Mouse (Mus musculus) liver, embryonic 16.5 days (tissue): ENCODE measurements at regions not wholly inside any gene's neighbourhood (a gene's known extent, or its start where the extent isn't known, plus 50 kb on each side); places are given as distances from the start of the nearest gene placed in this dataset.

Experiments
- ATAC-seq: fragments of 200-750 bp; cut with Nextera tagmentation; 2 replicates; pipeline ENCODE4 v1.8.0; 2017; ENCODE audit warnings: low read depth, mild to moderate bottlenecking, moderate number of reproducible peaks, moderate library complexity
- H3K27ac ChIP-seq: fragments of 300-500 bp; sonication (generic); 2 replicates; pipeline ENCODE4 v1.5.1; 2014; ENCODE audit warnings: mild to moderate bottlenecking, low read length
- H3K27me3 ChIP-seq: fragments of 300-500 bp; sonication (generic); 2 replicates; pipeline ENCODE4 v1.6.1; 2014; ENCODE audit warnings: low read depth, low read length, mixed read lengths; ENCODE audit not compliant: control insufficient read depth, insufficient read depth
- H3K36me3 ChIP-seq: fragments of 300-500 bp; sonication (generic); 2 replicates; pipeline ENCODE4 v1.6.1; 2014; ENCODE audit warnings: mild to moderate bottlenecking; ENCODE audit not compliant: control insufficient read depth, insufficient read depth
- H3K4me1 ChIP-seq: fragments of 300-500 bp; sonication (generic); 2 replicates; pipeline ENCODE4 v1.6.1; 2014; ENCODE audit warnings: low read depth, low read length, mixed read lengths; ENCODE audit not compliant: control insufficient read depth
- H3K4me2 ChIP-seq: fragments of 300-500 bp; sonication (generic); 2 replicates; pipeline ENCODE4 v1.6.1; 2014; ENCODE audit warnings: low read depth, low read length, mixed read lengths
- H3K4me3 ChIP-seq: fragments of 300-500 bp; sonication (generic); 2 replicates; pipeline ENCODE4 v1.5.1; 2014; ENCODE audit warnings: low read depth, mild to moderate bottlenecking, low read length
- H3K9ac ChIP-seq: fragments of 300-500 bp; sonication (generic); 2 replicates; pipeline ENCODE4 v1.6.1; 2014; ENCODE audit warnings: low read depth, low read length
- H3K9me3 ChIP-seq: fragments of 300-500 bp; sonication (generic); replicated peaks from 2 replicates; pipeline ENCODE4 v1.6.1; 2016; ENCODE audit warnings: low read length; ENCODE audit not compliant: control insufficient read depth
- WGBS: fragments of 180-500 bp; shearing (Covaris S2); extraction: QIAGEN DNeasy Blood & Tissue Kit; methylation state at CpG from one replicate; pipeline ENCODE4 v1.1.7; 2014; ENCODE audit not compliant: insufficient replicate concordance; 5-methylcytosine and 5-hydroxymethylcytosine counted together

DNA sequence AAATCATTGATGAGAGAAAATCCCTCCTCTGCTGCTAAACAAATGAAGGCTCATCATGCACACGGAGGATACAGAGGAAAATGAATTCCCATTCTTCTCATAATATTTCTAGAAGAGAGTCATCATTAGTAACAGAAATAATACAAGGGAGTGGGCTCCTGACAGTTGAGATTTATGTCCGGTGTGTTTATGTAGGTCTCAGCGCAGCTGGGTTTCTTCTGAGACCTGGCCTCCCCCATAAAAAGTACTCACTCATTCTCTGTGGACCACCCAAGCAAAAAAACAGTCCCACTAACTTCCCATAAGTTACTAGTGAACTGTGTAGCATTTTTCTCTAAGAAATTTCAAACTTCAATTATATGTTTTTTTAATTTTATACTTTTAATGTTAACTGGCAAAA lies 792.7 kb upstream of the Map3k7 start:
- no peak overlapping the region for H3K4me3 ChIP-seq
- WGBS = 45% methylated on average over 3 of the region's 3 CpGs
- H3K9ac ChIP-seq = no peak overlapping the region
- H3K4me2 ChIP-seq = no peak overlapping the region
- H3K27ac ChIP-seq = no peak overlapping the region
- no peaks in the 10 kb centered on the region for H3K36me3 ChIP-seq
- no peaks in the 10 kb centered on the region for H3K27me3 ChIP-seq
- ATAC-seq = no peak
- H3K9me3 ChIP-seq = no peaks in the 10 kb centered on the region
- H3K4me1 ChIP-seq = no peaks in the 10 kb centered on the region

DNA sequence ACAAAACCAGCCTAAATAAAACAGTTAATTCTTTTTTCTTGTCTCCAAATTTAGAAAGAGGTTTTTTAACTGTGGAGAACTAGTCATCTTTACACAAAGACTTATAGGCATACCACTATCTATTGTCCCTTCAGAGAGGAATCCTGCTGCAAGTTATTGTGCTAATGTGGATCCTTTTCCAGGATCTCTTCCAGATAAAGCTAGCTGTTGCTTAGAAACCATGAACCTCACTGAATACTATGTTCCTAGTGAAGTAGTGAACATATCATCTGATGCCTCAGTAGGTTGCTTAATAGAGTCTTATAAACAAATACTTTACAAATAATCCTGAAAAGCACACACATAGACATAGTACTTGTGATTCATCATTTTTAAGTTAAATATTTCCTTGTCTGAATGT lies 766.0 kb upstream of the Map3k7 start:
- no peaks in the 10 kb centered on the region for H3K27me3 ChIP-seq
- ATAC-seq = no peak
- H3K36me3 ChIP-seq = no peaks in the 10 kb centered on the region
- no peaks in the 10 kb centered on the region for H3K4me1 ChIP-seq
- H3K9ac ChIP-seq = no peak overlapping the region
- no peak overlapping the region for H3K27ac ChIP-seq
- H3K4me2 ChIP-seq = no peak overlapping the region
- H3K9me3 ChIP-seq = no peaks in the 10 kb centered on the region
- no peak overlapping the region for H3K4me3 ChIP-seq

DNA sequence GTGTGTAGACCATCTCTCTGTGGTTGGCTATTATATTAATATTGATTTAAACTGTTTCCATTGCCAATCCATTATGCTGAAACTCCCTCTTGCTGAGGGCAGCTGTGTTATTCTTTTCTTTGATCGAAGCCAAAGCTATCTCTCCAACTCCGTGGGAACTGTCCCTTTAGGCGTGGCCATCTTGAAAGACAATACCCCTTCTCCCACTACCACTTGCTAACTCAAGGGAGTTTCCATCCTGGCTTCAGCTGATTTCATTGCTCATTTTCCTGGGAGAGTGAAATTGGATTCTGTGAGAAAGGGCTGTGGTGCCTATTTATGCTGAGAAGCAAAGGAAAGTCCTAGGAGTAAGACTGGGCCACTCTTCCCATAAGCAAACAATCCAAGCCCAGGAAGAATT lies 760.6 kb upstream of the Map3k7 start:
- Histone ChIP-seq H3K27ac (no peak overlapping the region), H3K4me3 (no peak overlapping the region), H3K27me3 (no peaks in the 10 kb centered on the region), H3K36me3 (no peaks in the 10 kb centered on the region), H3K4me1 (no peaks in the 10 kb centered on the region), H3K9ac (no peak overlapping the region), H3K4me2 (no peak overlapping the region), H3K9me3 (no peaks in the 10 kb centered on the region)
- 46% methylated on average over 3 of the region's 3 CpGs for WGBS
- no peak for ATAC-seq

DNA sequence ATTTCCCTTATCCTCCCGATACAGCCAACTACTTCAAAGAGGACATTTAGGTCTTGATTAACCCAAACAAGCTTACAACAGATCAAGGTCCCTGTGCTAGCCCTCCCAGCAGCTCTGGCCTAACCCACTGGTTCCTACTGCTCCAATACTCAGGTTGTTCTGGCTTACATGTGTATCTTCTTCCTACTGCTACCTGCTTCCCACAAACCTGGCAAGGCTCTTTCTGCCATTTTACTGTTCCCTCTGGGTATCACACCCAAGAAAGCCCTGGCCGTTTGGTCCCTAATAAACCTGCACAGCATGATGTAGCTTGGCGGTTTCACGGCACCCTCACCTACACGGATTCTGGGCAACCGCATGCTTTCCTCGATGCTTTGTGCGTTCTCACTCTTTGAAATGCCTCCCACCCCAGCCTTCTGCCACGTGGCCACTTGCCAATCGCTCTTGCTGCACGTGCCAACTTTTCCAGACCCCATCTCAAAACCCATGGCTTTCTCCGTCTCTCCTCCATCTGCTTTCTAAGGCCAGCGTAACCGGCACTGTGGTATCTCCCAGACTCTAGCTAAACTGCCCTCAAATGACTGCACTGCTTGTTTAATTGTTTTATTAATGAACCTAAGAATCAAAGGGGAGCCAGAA lies 758.4 kb upstream of the Map3k7 start:
- no peaks in the 10 kb centered on the region for H3K27me3 ChIP-seq
- no peaks in the 10 kb centered on the region for H3K4me1 ChIP-seq
- no peak overlapping the region for H3K9ac ChIP-seq
- WGBS = 70% methylated on average over 14 of the region's 14 CpGs
- ATAC-seq = no peak
- no peaks in the 10 kb centered on the region for H3K9me3 ChIP-seq
- no peak overlapping the region for H3K4me2 ChIP-seq
- H3K27ac ChIP-seq = no peak overlapping the region
- no peak overlapping the region for H3K4me3 ChIP-seq
- H3K36me3 ChIP-seq = no peaks in the 10 kb centered on the region

DNA sequence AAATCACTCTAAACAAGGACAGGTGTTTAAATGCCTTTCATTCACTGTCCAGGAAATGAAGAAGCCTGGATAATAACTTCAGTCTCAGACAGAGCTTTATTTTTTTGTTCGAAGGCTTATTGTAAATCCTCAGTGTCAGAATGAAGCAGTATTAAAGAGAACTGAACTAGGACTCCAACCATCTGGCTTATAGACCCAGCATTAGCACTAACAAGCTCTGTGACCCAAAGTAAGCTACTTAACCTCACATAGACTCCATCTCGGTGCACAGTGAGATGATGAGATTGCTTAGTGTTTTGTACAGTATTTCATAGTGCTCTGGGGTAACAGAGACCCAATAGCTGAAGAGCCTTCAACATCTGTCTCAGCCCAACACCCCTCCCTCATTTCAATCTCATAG lies 738.2 kb upstream of the Map3k7 start:
- no peaks in the 10 kb centered on the region for H3K27me3 ChIP-seq
- no peak overlapping the region for H3K27ac ChIP-seq
- WGBS = 46% methylated on average over 2 of the region's 2 CpGs
- no peaks in the 10 kb centered on the region for H3K9me3 ChIP-seq
- no peak overlapping the region for H3K4me3 ChIP-seq
- no peaks in the 10 kb centered on the region for H3K36me3 ChIP-seq
- no peaks in the 10 kb centered on the region for H3K4me1 ChIP-seq
- H3K4me2 ChIP-seq = no peak overlapping the region
- H3K9ac ChIP-seq = no peak overlapping the region
- no peak for ATAC-seq

DNA sequence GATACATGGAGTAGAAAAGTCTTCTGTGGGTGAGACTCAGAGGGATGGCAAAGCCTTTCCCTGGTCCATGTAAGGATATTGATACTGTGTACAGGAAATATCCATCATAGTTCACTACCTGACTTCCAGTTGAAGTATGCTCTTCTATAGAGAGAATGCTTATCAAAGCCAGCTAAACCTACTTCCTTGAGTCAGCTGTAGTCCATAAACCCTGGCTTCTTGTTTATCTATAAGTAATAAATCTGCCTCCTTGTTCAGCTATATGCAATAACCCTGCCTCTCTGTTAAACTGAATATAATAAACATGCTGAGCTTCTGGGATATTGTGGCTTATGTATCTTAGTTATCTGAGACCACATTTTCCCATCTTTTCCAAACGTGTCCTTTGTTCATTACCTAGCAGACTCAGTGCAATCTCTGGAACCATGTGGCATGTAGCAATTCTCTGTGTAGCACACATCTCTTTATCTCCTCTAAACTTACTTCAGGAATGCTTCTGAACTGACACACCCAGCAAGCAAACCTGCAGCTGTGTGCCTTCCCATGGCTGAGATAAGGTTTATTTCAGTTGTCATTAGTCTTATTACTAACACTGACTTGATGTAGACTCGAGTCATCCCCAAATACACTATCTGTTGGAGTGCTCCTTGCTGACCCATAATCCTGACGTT lies 694.9 kb upstream of the Map3k7 start:
- Histone ChIP-seq H3K27me3 (no peaks in the 10 kb centered on the region), H3K27ac (no peak overlapping the region), H3K4me2 (no peak overlapping the region), H3K9ac (no peak overlapping the region), H3K36me3 (no peaks in the 10 kb centered on the region), H3K4me3 (no peak overlapping the region), H3K4me1 (no peaks in the 10 kb centered on the region), H3K9me3 (no peaks in the 10 kb centered on the region)
- ATAC-seq = no peak
- 29% methylated on average over 3 of the region's 3 CpGs for WGBS

DNA sequence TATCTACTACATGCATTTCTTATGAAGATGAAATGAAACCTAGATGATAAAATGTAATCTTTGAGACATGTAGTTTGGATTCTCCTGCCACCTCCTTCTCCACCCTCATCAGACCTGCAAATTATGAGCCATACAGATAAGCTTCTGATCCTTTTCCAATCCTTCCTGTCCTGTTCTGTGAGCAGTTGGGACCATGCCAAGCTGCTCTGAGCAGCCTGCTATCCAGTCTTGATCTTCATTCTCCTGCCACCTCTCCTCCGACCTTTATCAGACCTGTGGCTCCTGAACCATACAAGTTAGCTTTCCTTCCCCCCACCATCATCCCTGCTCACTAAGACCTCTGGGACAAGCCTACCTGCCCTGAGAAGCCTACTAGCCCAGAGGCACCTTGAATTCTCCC lies 689.8 kb upstream of the Map3k7 start:
- H3K4me3 ChIP-seq = no peak overlapping the region
- no peak for ATAC-seq
- H3K9ac ChIP-seq = no peak overlapping the region
- H3K36me3 ChIP-seq = no peaks in the 10 kb centered on the region
- no peaks in the 10 kb centered on the region for H3K4me1 ChIP-seq
- WGBS = 57% methylated on average over 1 of the region's 1 CpGs
- H3K9me3 ChIP-seq = no peaks in the 10 kb centered on the region
- no peak overlapping the region for H3K27ac ChIP-seq
- no peaks in the 10 kb centered on the region for H3K27me3 ChIP-seq
- no peak overlapping the region for H3K4me2 ChIP-seq

DNA sequence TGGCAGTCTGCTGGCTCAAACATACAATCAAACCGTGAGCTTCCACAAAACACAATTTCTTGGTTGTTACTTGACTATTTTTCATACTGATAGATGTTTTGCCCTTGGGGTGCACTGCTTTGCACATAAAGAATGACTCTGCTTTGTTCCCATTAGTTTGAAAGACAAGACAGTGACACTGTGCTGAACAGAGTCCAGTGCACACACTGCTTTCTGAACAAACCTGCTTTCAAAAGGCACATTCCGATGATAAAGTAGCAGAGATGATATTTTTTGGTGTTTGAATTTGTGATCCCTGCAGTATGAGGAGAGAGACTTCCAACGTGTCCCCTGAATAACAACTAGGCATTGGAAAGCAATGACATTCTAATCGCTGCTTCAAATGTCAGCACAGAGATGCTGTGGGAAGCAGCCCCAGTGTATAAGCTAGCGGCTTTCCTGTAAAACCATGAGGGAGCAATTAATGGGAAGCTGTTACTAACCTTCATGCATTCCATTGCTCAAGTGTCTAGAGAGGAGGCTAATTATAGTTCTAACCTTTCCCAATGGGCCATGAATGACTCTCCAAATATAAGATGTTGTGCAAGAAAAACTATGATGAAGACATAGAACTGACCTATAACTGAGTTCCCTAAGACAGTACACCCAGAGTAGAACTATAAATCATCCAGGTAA lies 673.5 kb upstream of the Map3k7 start:
- no peak overlapping the region for H3K4me2 ChIP-seq
- H3K27ac ChIP-seq = no peak overlapping the region
- H3K9me3 ChIP-seq = no peaks in the 10 kb centered on the region
- no peak for ATAC-seq
- 51% methylated on average over 5 of the region's 5 CpGs for WGBS
- H3K4me1 ChIP-seq = no peaks in the 10 kb centered on the region
- no peaks in the 10 kb centered on the region for H3K36me3 ChIP-seq
- H3K9ac ChIP-seq = no peak overlapping the region
- no peaks in the 10 kb centered on the region for H3K27me3 ChIP-seq
- no peak overlapping the region for H3K4me3 ChIP-seq

DNA sequence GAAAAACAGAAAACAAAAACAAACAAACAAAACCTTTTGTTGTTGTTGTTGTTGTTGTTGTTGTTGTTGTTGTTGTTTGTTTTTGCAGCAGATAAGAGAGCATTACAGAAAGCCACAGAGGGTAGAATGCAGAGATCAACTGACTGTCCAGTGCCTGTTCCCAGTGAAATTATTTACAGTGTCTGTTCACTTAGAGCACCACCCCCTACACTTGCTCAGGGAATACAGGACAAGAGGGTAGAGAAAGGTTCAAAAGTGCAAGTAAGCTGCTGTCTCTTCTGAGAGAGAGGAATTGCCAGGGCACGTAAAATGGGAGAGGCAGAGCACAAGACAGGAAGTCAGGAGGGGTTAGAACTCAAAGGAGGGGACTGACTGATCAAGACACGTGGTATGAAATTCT lies 670.1 kb upstream of the Map3k7 start:
- Histone ChIP-seq H3K27ac (no peak overlapping the region), H3K4me1 (no peaks in the 10 kb centered on the region), H3K9ac (no peak overlapping the region), H3K36me3 (no peaks in the 10 kb centered on the region), H3K4me2 (no peak overlapping the region), H3K9me3 (no peaks in the 10 kb centered on the region), H3K27me3 (no peaks in the 10 kb centered on the region), H3K4me3 (no peak overlapping the region)
- WGBS = 36% methylated on average over 2 of the region's 2 CpGs
- ATAC-seq = no peak
